Mouse (Mus musculus) CH12.LX (cell line): ENCODE measurements at regions not wholly inside any gene's neighbourhood (a gene's known extent, or its start where the extent isn't known, plus 50 kb on each side); places are given as distances from the start of the nearest gene placed in this dataset.

Source experiments
- CTCF ChIP-seq, 2 experiments: IDR thresholded peaks in 1 of 2; conservative IDR thresholded peaks in 1 of 2; 2 replicates each; pipeline ENCODE4 v1.5.1; 2011 to 2012; ENCODE audit warnings: low read depth in 2 of 2, low read length in 2 of 2, improper control_type of control experiment in 1 of 2, inconsistent platforms in 1 of 2, mild to moderate bottlenecking in 1 of 2, moderate library complexity in 1 of 2
- EP300 ChIP-seq: IDR thresholded peaks from 2 replicates; pipeline ENCODE4 v1.6.1; 2011; ENCODE audit warnings: low read length, improper control_type of control experiment
- HCFC1 ChIP-seq: IDR thresholded peaks from 2 replicates; pipeline ENCODE4 v1.6.1; 2012; ENCODE audit warnings: low read depth, mild to moderate bottlenecking, inconsistent platforms, low read length, improper control_type of control experiment
- JUND ChIP-seq: conservative IDR thresholded peaks from 2 replicates; pipeline ENCODE4 v1.6.1; 2011; ENCODE audit warnings: low read depth, low read length, improper control_type of control experiment
- MAFK ChIP-seq: IDR thresholded peaks from 2 replicates; pipeline ENCODE4 v1.6.1; 2011; ENCODE audit warnings: low read length, improper control_type of control experiment; ENCODE audit not compliant: insufficient replicate concordance
- MAX ChIP-seq: IDR thresholded peaks from 2 replicates; pipeline ENCODE4 v1.6.1; 2011; ENCODE audit warnings: low read length, improper control_type of control experiment
- MEF2A ChIP-seq: IDR thresholded peaks from 2 replicates; pipeline ENCODE4 v1.6.1; 2014; ENCODE audit warnings: low read depth, mild to moderate bottlenecking, inconsistent platforms, low read length, improper control_type of control experiment, borderline replicate concordance
- POLR2A ChIP-seq: IDR thresholded peaks from 2 replicates; pipeline ENCODE4 v1.6.1; 2011; ENCODE audit warnings: low read depth, mild to moderate bottlenecking, improper control_type of control experiment, low read length
- RAD21 ChIP-seq: IDR thresholded peaks from 2 replicates; pipeline ENCODE4 v1.6.1; 2011; ENCODE audit warnings: low read depth, mild to moderate bottlenecking, low read length, improper control_type of control experiment, moderate library complexity
- TCF12 ChIP-seq: IDR thresholded peaks from 2 replicates; pipeline ENCODE4 v1.6.1; 2014; ENCODE audit warnings: low read depth, mild to moderate bottlenecking, inconsistent platforms, low read length, improper control_type of control experiment
- USF2 ChIP-seq: conservative IDR thresholded peaks from 2 replicates; pipeline ENCODE4 v1.6.1; 2011; ENCODE audit warnings: low read depth, low read length, improper control_type of control experiment
- ZNF384 ChIP-seq: IDR thresholded peaks from 2 replicates; pipeline ENCODE4 v1.6.1; 2012; ENCODE audit warnings: low read depth, low read length, improper control_type of control experiment, inconsistent platforms

GRCm38 (mm10) chr13:107893581-107894183 lies 150.6 kb upstream of the Smim15 start:
- TF ChIP-seq CTCF (conservative IDR thresholded peaks at IDR 0.05 in 1 of 2, IDR thresholded peaks at IDR 0.05 in 1 of 2; ENCODE audit: low read depth in 2 of 2, low read length in 2 of 2) (no peak), POLR2A (no peak), HCFC1 (no peak), USF2 (no peak), MAFK (no peak), RAD21 (no peak), MAX (no peak), EP300 (no peak), ZNF384 (no peak), MEF2A (no peak), TCF12 (no peak), JUND (no peak)
